Mouse (Mus musculus) liver, embryonic 12.5 days (tissue): ENCODE measurements around the gene Kazn. TPM values are rescaled to one million over a fixed set of nuclear protein-coding genes. Genes with fewer than 3 reads are reported as not detected.

Experiments used
- ATAC-seq: fragments of 200-750 bp; cut with Nextera tagmentation; 2 replicates; pipeline ENCODE4 v1.8.0; 2017; ENCODE audit warnings: moderate number of reproducible peaks, mild to moderate bottlenecking, moderate library complexity
- H3K27ac ChIP-seq: fragments of 300-500 bp; sonication (generic); 2 replicates; pipeline ENCODE4 v1.5.1; 2016; ENCODE audit warnings: mild to moderate bottlenecking
- H3K27me3 ChIP-seq: fragments of 300-500 bp; sonication (generic); replicated peaks from 2 replicates; pipeline ENCODE4 v1.6.1; 2016; ENCODE audit warnings: mild to moderate bottlenecking, moderate library complexity
- H3K36me3 ChIP-seq: fragments of 300-500 bp; sonication (generic); 2 replicates; pipeline ENCODE4 v1.6.1; 2016; ENCODE audit warnings: mild to moderate bottlenecking, moderate library complexity
- H3K4me1 ChIP-seq: fragments of 300-500 bp; sonication (generic); 2 replicates; pipeline ENCODE4 v1.6.1; 2016
- H3K4me2 ChIP-seq: fragments of 300-500 bp; sonication (generic); 2 replicates; pipeline ENCODE4 v1.6.1; 2016; ENCODE audit warnings: mild to moderate bottlenecking, moderate library complexity
- H3K4me3 ChIP-seq: fragments of 300-500 bp; sonication (generic); 2 replicates; pipeline ENCODE4 v1.5.1; 2016; ENCODE audit warnings: mild to moderate bottlenecking, moderate library complexity
- H3K9ac ChIP-seq: fragments of 300-500 bp; sonication (generic); 2 replicates; pipeline ENCODE4 v1.6.1; 2016; ENCODE audit warnings: mild to moderate bottlenecking, moderate library complexity
- H3K9me3 ChIP-seq: fragments of 300-500 bp; sonication (generic); replicated peaks from 2 replicates; pipeline ENCODE4 v1.6.1; 2016; ENCODE audit warnings: mild to moderate bottlenecking, moderate library complexity
- WGBS: fragments of 180-500 bp; shearing (Covaris S2); methylation state at CpG from one replicate; pipeline ENCODE4 v1.1.7; 2016; ENCODE audit not compliant: insufficient replicate concordance; 5-methylcytosine and 5-hydroxymethylcytosine counted together
- polyA plus RNA-seq: library from polyadenylated mRNA; unstranded; fragments of >200 nt; fragmentation: Nextera tagmentation; extraction: Ambion mirVana; gene quantifications from 2 replicates; pipeline ENCODE4 v1.2.1, GENCODE M21; 2016

Kazn gene
- polyA plus RNA-seq, 1 experiment from 2014 or later = 2.8 TPM

GRCm38 (mm10) chr4:142185533-142185900, 53.7 kb downstream of the Kazn start:
- H3K4me2 ChIP-seq = no peak overlapping the region
- ATAC-seq = no peak
- H3K27ac ChIP-seq = no peak overlapping the region
- no peaks in the 10 kb centered on the region for H3K9me3 ChIP-seq
- no peak overlapping the region for H3K4me3 ChIP-seq
- H3K4me1 ChIP-seq = peaks cover 8% of the 10 kb centered on the region
- H3K27me3 ChIP-seq = no peaks in the 10 kb centered on the region
- no peak overlapping the region for H3K9ac ChIP-seq
- no peaks in the 10 kb centered on the region for H3K36me3 ChIP-seq
- 77% methylated on average over 9 of the region's 9 CpGs for WGBS

GRCm38 (mm10) chr4:142184852-142185532, 54.2 kb downstream of the Kazn start:
- Histone ChIP-seq H3K27me3 (no peaks in the 10 kb centered on the region), H3K9me3 (no peaks in the 10 kb centered on the region), H3K27ac (no peak overlapping the region), H3K4me3 (no peak overlapping the region), H3K9ac (no peak overlapping the region), H3K36me3 (no peaks in the 10 kb centered on the region), H3K4me2 (no peak overlapping the region), H3K4me1 (peaks cover 14% of the 10 kb centered on the region)
- peak; percentile 25; the same call in 1 of the 2 replicates for ATAC-seq
- WGBS = 73% methylated on average over 13 of the region's 13 CpGs

DNA sequence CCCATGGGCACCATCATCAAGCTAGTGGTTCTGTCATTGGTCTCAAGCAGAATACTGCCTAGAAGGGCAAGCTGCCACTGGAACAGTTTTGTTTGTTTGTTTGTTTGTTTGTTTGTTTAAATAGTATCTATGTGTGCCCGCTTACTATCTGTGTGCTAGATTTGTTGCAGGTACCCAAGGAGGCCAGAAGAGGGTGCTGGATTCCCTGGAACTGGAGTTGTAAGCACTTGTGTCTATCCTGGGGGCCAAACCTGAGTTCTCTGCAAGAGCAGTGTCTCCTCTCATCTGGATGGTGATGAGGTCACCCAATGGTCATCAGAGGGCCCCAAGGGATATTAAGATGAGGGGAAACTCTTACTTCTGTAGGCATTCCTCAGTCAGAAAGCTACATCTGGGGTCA, 55.6 kb downstream of the Kazn start:
- no peak for ATAC-seq
- no peak overlapping the region for H3K4me3 ChIP-seq
- no peak overlapping the region for H3K9ac ChIP-seq
- H3K4me2 ChIP-seq = no peak overlapping the region
- peaks cover 21% of the 10 kb centered on the region for H3K4me1 ChIP-seq
- H3K9me3 ChIP-seq = no peaks in the 10 kb centered on the region
- 44% methylated on average over 1 of the region's 1 CpGs for WGBS
- no peak overlapping the region for H3K27ac ChIP-seq
- no peaks in the 10 kb centered on the region for H3K27me3 ChIP-seq
- no peaks in the 10 kb centered on the region for H3K36me3 ChIP-seq

DNA sequence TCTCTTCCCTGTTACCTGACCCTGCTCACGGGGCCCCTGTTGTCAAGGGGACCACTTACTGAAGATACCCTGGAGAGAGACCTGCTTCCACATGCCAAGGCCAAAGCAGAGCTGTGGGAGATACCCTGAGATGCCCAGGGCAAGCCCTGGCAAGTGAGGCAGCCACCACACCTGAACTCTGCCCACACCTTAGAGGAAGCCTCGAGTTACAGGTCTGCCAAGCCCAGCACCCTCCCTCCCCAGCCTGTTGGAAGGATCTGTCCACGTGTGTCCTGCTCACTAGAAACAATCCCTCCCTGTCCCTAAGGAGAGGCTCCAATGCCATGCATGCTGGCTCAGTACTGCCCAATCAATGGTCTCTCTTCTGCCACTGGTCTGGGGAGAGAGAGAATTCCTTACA, 56.2 kb downstream of the Kazn start:
- ATAC-seq = no peak
- H3K4me1 ChIP-seq = peaks cover 21% of the 10 kb centered on the region
- H3K27me3 ChIP-seq = no peaks in the 10 kb centered on the region
- no peak overlapping the region for H3K27ac ChIP-seq
- no peaks in the 10 kb centered on the region for H3K36me3 ChIP-seq
- H3K9me3 ChIP-seq = no peaks in the 10 kb centered on the region
- WGBS = 45% methylated on average over 3 of the region's 3 CpGs
- H3K9ac ChIP-seq = no peak overlapping the region
- H3K4me2 ChIP-seq = no peak overlapping the region
- H3K4me3 ChIP-seq = no peak overlapping the region

DNA sequence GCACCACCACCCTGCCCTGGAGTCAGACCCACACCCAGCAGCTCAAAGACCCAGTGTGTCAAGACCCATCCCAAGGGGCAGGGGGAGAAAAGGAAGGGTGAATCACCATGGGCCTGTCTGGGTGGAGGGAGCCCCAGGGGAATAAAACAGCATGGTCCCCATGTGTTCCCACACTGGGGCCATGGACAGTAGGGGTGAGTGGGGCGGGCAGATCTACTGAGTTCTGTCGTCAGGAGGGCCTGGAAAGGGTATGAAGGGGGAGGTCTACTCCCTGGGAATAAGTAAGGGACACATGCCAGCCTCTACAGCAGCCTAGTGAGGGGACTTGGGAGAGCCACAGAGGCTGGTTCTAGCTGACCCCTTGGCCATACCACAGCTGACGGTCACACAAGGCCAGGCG, 57.6 kb downstream of the Kazn start:
- no peaks in the 10 kb centered on the region for H3K27me3 ChIP-seq
- WGBS = 79% methylated on average over 4 of the region's 4 CpGs
- no peak for ATAC-seq
- no peak overlapping the region for H3K4me3 ChIP-seq
- no peak overlapping the region for H3K9ac ChIP-seq
- no peaks in the 10 kb centered on the region for H3K9me3 ChIP-seq
- no peak overlapping the region for H3K27ac ChIP-seq
- peaks cover 21% of the 10 kb centered on the region for H3K4me1 ChIP-seq
- H3K36me3 ChIP-seq = no peaks in the 10 kb centered on the region
- no peak overlapping the region for H3K4me2 ChIP-seq

DNA sequence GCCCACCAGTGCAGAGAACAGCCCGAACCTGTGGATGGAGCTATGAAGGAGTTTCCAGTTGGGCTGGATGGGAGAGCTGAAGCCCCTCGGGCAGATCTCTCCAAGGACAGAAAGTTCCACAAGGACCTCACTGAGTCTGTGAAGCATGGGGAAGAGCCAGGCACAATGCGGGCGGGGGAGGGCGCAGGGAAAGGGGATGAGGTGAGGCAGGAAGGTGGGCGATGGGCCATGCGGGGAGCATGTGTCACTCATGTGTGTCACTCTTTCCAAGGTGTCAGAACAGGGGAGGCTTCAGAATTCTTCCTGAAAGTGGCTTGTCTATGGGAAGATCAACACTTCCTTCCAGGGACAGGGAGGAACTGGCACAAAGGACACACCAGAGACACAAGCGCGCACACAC, 58.3 kb downstream of the Kazn start:
- no peak for ATAC-seq
- no peak overlapping the region for H3K27ac ChIP-seq
- no peaks in the 10 kb centered on the region for H3K36me3 ChIP-seq
- H3K9ac ChIP-seq = no peak overlapping the region
- peaks cover 21% of the 10 kb centered on the region for H3K4me1 ChIP-seq
- H3K4me2 ChIP-seq = no peak overlapping the region
- H3K9me3 ChIP-seq = no peaks in the 10 kb centered on the region
- 77% methylated on average over 9 of the region's 9 CpGs for WGBS
- H3K4me3 ChIP-seq = no peak overlapping the region
- H3K27me3 ChIP-seq = no peaks in the 10 kb centered on the region

GRCm38 (mm10) chr4:142180289-142180688, 58.9 kb downstream of the Kazn start:
- Histone ChIP-seq H3K9me3 (no peaks in the 10 kb centered on the region), H3K36me3 (no peaks in the 10 kb centered on the region), H3K9ac (no peak overlapping the region), H3K27me3 (no peaks in the 10 kb centered on the region), H3K27ac (0 out of 2 replicates have a peak overlapping the region, but pooled peaks have one; percentile 28), H3K4me1 (peaks cover 21% of the 10 kb centered on the region), H3K4me2 (no peak overlapping the region), H3K4me3 (no peak overlapping the region)
- ATAC-seq = peak; percentile 16; the same call in 1 of the 2 replicates
- 45% methylated on average over 3 of the region's 3 CpGs for WGBS

DNA sequence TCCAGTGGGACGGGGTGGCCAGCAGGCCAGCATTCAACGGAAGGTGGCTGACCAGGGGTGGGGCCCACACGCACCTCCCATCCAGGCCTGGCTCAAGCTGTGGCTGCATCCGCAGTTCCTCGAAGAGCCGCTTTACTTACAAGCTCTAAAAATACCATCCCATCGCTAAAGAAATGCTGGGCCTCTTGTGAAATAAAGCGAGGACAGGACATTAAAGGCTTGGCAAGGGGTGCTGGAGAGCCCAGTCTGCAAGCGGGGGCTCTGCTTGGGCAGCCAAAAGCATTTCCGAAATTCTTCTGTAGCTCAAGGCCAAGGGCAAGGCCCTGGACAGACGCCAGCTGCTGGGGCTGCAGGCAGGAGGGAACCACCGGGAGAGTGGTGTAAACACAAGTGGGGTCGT, 59.7 kb downstream of the Kazn start:
- no peak overlapping the region for H3K4me2 ChIP-seq
- H3K27ac ChIP-seq = 0 out of 2 replicates have a peak overlapping the region, but pooled peaks have one; percentile 28
- H3K9ac ChIP-seq = no peak overlapping the region
- WGBS = 74% methylated on average over 13 of the region's 13 CpGs
- no peaks in the 10 kb centered on the region for H3K36me3 ChIP-seq
- no peaks in the 10 kb centered on the region for H3K27me3 ChIP-seq
- H3K4me1 ChIP-seq = peaks cover 24% of the 10 kb centered on the region
- H3K9me3 ChIP-seq = no peaks in the 10 kb centered on the region
- no peak overlapping the region for H3K4me3 ChIP-seq
- ATAC-seq = no peak

DNA sequence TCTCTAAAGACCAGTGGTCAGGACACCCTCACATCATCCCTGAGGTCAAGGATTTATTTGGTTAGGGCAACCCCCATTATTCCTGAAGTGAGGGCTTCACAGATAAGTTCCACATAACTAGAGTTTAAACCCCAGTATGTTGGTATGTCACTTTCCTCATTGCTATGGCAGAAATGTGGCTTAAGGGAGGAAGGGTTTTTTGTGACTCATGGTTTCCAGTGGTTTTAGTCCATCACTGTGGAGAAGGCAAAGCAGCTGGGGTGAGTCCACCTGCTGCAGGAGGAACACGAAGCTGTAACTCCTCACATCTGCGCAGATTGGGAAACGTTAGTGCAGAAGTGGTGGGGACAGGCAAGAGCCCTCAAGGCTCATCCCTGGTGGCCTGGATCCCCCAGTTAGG, 62.5 kb downstream of the Kazn start:
- Histone ChIP-seq H3K36me3 (no peaks in the 10 kb centered on the region), H3K9me3 (no peaks in the 10 kb centered on the region), H3K4me3 (no peak overlapping the region), H3K9ac (no peak overlapping the region), H3K27me3 (no peaks in the 10 kb centered on the region), H3K27ac (no peak overlapping the region), H3K4me2 (no peak overlapping the region), H3K4me1 (peaks cover 41% of the 10 kb centered on the region)
- no peak for ATAC-seq
- 69% methylated on average over 3 of the region's 3 CpGs for WGBS

- 60% methylated on average over 6 of the region's 6 CpGs for WGBS
- H3K9ac ChIP-seq = no peak overlapping the region
- H3K4me3 ChIP-seq = no peak overlapping the region
- H3K4me1 ChIP-seq = peaks cover 34% of the 10 kb centered on the region
- ATAC-seq = peak; percentile 22; the same call in 1 of the 2 replicates
- H3K36me3 ChIP-seq = no peaks in the 10 kb centered on the region
- H3K9me3 ChIP-seq = no peaks in the 10 kb centered on the region
- H3K27me3 ChIP-seq = no peaks in the 10 kb centered on the region
- no peak overlapping the region for H3K27ac ChIP-seq
- peak overlapping the region; percentile 13; the same call in 1 of the 2 replicates for H3K4me2 ChIP-seq
Observed at GRCm38 (mm10) chr4:142173981-142174485, 65.2 kb downstream of the Kazn start.

DNA sequence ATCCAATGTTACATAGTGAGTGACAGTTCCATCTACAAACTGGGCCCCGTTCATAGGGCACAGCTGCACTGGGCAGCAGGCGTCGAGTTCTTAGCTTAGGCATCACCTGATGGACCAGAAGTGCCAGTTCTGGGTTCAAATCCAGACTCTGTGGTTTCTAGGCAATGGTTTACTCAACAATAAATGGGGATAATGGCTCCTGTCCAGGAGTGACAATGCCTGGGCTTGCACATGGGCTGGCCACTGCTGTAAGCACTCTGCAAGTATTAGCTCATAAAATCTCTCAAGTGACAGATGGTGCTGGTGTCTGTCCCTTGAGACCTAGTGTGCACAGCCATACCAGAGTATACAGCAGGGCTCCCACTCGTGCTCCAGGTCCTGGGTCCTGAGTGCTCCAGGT, 66.3 kb downstream of the Kazn start:
- Histone ChIP-seq H3K36me3 (no peaks in the 10 kb centered on the region), H3K9ac (no peak overlapping the region), H3K4me3 (no peak overlapping the region), H3K4me1 (peaks cover 34% of the 10 kb centered on the region), H3K27ac (no peak overlapping the region), H3K4me2 (no peak overlapping the region), H3K27me3 (no peaks in the 10 kb centered on the region), H3K9me3 (no peaks in the 10 kb centered on the region)
- 68% methylated on average over 4 of the region's 4 CpGs for WGBS
- no peak for ATAC-seq

DNA sequence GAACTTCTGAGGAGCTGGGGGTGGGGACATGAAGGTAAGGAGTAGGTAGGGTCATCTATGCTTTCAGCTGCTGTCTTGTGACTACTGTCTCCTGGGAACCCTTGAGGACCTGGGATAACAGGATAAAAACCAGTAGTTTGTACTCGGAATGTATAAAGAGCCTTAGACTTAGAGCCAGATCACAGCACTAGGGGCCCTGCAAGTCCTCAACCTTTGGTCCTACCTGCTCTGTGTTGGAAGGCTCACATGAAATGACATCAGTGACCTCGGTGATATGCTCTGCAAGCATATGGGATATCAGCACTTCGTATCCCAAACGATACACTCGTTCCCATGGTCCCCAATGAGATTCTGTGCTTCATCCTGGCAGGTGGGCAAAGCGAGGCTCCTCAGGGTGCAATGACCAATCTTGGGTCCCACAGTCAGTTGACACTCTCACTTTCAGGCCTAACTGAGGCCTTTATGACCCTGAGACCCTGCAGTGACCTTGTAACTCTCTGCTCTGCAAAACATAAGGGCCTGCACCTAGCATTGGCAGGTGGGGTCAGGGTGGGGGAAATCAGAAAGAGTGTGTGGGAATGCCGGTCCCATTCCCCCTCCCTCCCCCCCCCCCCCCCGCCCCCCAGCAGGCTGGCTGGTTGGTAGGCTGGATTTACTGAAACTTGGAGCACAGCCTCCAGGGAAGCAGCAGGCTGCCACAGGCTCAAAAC, 67.3 kb downstream of the Kazn start:
- 60% methylated on average over 6 of the region's 8 CpGs for WGBS
- Histone ChIP-seq H3K4me2 (no peak overlapping the region), H3K9me3 (no peaks in the 10 kb centered on the region), H3K27ac (no peak overlapping the region), H3K4me1 (peaks cover 35% of the 10 kb centered on the region), H3K4me3 (no peak overlapping the region), H3K36me3 (no peaks in the 10 kb centered on the region), H3K9ac (no peak overlapping the region), H3K27me3 (no peaks in the 10 kb centered on the region)
- no peak for ATAC-seq
